Mouse (Mus musculus) heart, postnatal 0 days (tissue): ENCODE data around the gene Pkn3. TPM values are rescaled to one million over a fixed set of nuclear protein-coding genes. Genes with fewer than 3 reads are reported as not detected.
A peak's percentile ranks its signal among the peaks of the same experiment; 100 is the strongest.
"Not testable (repeated sequence)": the region's sequence is repeated elsewhere in the genome, so short reads cannot be mapped to it uniquely, and the experiment has no call there.

ENCODE experiments used
- ATAC-seq: fragments of 200-750 bp; cut with Nextera tagmentation; 2 replicates; pipeline ENCODE4 v1.8.0; 2017; ENCODE audit warnings: low read depth, moderate number of reproducible peaks, moderate library complexity; ENCODE audit not compliant: insufficient read depth
- DNase-seq: peaks from one replicate; pipeline ENCODE4 v3.0.0-alpha.2; 2016; ENCODE audit warnings: low spot score
- H3K27ac ChIP-seq: fragments of 300-500 bp; sonication (generic); 2 replicates; pipeline ENCODE4 v1.5.1; 2014; ENCODE audit warnings: low read depth, mild to moderate bottlenecking
- H3K27me3 ChIP-seq: fragments of 300-500 bp; sonication (generic); 2 replicates; pipeline ENCODE4 v1.6.1; 2014; ENCODE audit warnings: low read length, mixed read lengths; ENCODE audit not compliant: control insufficient read depth, insufficient read depth
- H3K36me3 ChIP-seq: fragments of 300-500 bp; sonication (generic); replicated peaks from 2 replicates; pipeline ENCODE4 v1.6.1; 2014; ENCODE audit warnings: low read length, mixed read lengths; ENCODE audit not compliant: control insufficient read depth, insufficient read depth
- H3K4me1 ChIP-seq: fragments of 300-500 bp; sonication (generic); 2 replicates; pipeline ENCODE4 v1.6.1; 2014; ENCODE audit warnings: antibody characterized with exemption; ENCODE audit not compliant: control insufficient read depth, insufficient read depth
- H3K4me2 ChIP-seq: fragments of 300-500 bp; sonication (generic); 2 replicates; pipeline ENCODE4 v1.6.1; 2014; ENCODE audit warnings: low read depth, mild to moderate bottlenecking, low read length, moderate library complexity
- H3K4me3 ChIP-seq: fragments of 300-500 bp; sonication (generic); 2 replicates; pipeline ENCODE4 v1.5.1; 2014; ENCODE audit warnings: low read depth, low read length
- H3K9ac ChIP-seq: fragments of 300-500 bp; sonication (generic); replicated peaks from 2 replicates; pipeline ENCODE4 v1.6.1; 2014; ENCODE audit warnings: low read depth, low read length, mixed read lengths
- H3K9me3 ChIP-seq: fragments of 300-500 bp; sonication (generic); replicated peaks from 2 replicates; pipeline ENCODE4 v1.6.1; 2016; ENCODE audit warnings: low read length; ENCODE audit not compliant: control insufficient read depth
- CTCF ChIP-seq: IDR thresholded peaks from 2 replicates; pipeline ENCODE4 v1.5.1; 2016; ENCODE audit warnings: antibody characterized with exemption, control low read depth, low read depth
- EP300 ChIP-seq: IDR thresholded peaks from 2 replicates; pipeline ENCODE4 v1.6.1; 2016; ENCODE audit warnings: antibody characterized with exemption, low read depth
- WGBS: fragments of 180-500 bp; shearing (Covaris S2); extraction: QIAGEN DNeasy Blood & Tissue Kit; methylation state at CpG from one replicate; pipeline ENCODE4 v1.1.7; 2014; 5-methylcytosine and 5-hydroxymethylcytosine counted together
- polyA plus RNA-seq: library from polyadenylated mRNA; unstranded; fragments of >200 nt; fragmentation: Nextera tagmentation; extraction: Ambion mirVana; gene quantifications from 2 replicates; pipeline ENCODE4 v1.2.1, GENCODE M21; 2015
- total RNA-seq: library from RNA; depleted of rRNA; stranded (reverse); fragments of >200 nt; gene quantifications from 2 replicates; pipeline ENCODE4 v1.2.3, GENCODE M21; 2014; ENCODE audit warnings: low replicate concordance

Gene Pkn3
- total and polyA plus RNA-seq, 2 experiments from 2014 or later: 5.7 to 18.9 TPM

GRCm38 (mm10) chr2:30130156-30130555, 52.7 kb downstream of the Pkn3 start:
- Histone ChIP-seq H3K9me3 (no peaks in the 10 kb centered on the region), H3K27me3 (no peaks in the 10 kb centered on the region), H3K4me2 (no peak overlapping the region), H3K4me3 (no peak overlapping the region), H3K9ac (no peak overlapping the region), H3K4me1 (peaks cover 17% of the 10 kb centered on the region), H3K36me3 (no peaks in the 10 kb centered on the region), H3K27ac (no peak overlapping the region)
- DNase-seq (no peak), ATAC-seq (no peak)
- WGBS: 79% methylated on average over 4 of the region's 4 CpGs
- TF ChIP-seq EP300: no peak
- no peak for TF ChIP-seq CTCF

- not testable (repeated sequence) for H3K9ac ChIP-seq, H3K27me3 ChIP-seq, H3K27ac ChIP-seq, H3K9me3 ChIP-seq, H3K36me3 ChIP-seq, H3K4me3 ChIP-seq, DNase-seq, ATAC-seq, H3K4me2 ChIP-seq
- H3K4me1 ChIP-seq: peaks cover 20% of the 10 kb centered on the region
- WGBS: 50% methylated on average over 5 of the region's 5 CpGs
These were observed 53.8 kb downstream of the Pkn3 start for GRCm38 (mm10) chr2:30131240-30131639.

GRCm38 (mm10) chr2:30132801-30133612, 55.5 kb downstream of the Pkn3 start:
- ATAC-seq: peak; percentile 49
- whole genome bisulfite sequencing: 11% methylated on average over 16 of the region's 16 CpGs
- Histone ChIP-seq H3K9ac (peak overlapping the region; percentile 45), H3K36me3 (peaks cover 9% of the 10 kb centered on the region), H3K4me1 (peaks cover 20% of the 10 kb centered on the region), H3K9me3 (no peaks in the 10 kb centered on the region), H3K27me3 (no peaks in the 10 kb centered on the region), H3K27ac (peak overlapping the region; percentile 85), H3K4me3 (peak overlapping the region; percentile 86), H3K4me2 (peak overlapping the region; percentile 95)
- TF ChIP-seq CTCF (no peak), EP300 (0 out of 2 replicates have a peak, but pooled peaks have one; percentile 21)
- peak; percentile 36 for DNase-seq

GRCm38 (mm10) chr2:30133613-30134377, 56.3 kb downstream of the Pkn3 start, which contains the start of gene Tbc1d13:
Gene Tbc1d13, plus strand, starts transcription at chr2:30133746.
- peak within 1 kb of the TSS; percentile 86 for H3K4me3 ChIP-seq
- peaks cover 16% of the 10 kb centered on the region for H3K36me3 ChIP-seq
- H3K4me1 ChIP-seq: peaks cover 20% of the 10 kb centered on the region
- ATAC-seq (peak; percentile 96), DNase-seq (peak; percentile 96)
- H3K27ac ChIP-seq: peak within 1 kb of the TSS; percentile 85
- H3K9me3 ChIP-seq: no peaks in the 10 kb centered on the region
- H3K9ac ChIP-seq: peak within 1 kb of the TSS; percentile 79
- H3K4me2 ChIP-seq: peak within 1 kb of the TSS; percentile 95
- TF ChIP-seq CTCF (no peak), EP300 (no peak; the same call in none of the 2 replicates)
- WGBS: under 1% methylated on average over 45 of the region's 46 CpGs
- H3K27me3 ChIP-seq: no peaks in the 10 kb centered on the region

GRCm38 (mm10) chr2:30134378-30134711, 56.9 kb downstream of the Pkn3 start:
- DNase-seq (no peak), ATAC-seq (no peak)
- WGBS: 18% methylated on average over 6 of the region's 6 CpGs
- TF ChIP-seq EP300: no peak
- TF ChIP-seq CTCF: no peak
- peaks cover 16% of the 10 kb centered on the region for H3K36me3 ChIP-seq
- H3K27ac ChIP-seq: peak overlapping the region; percentile 83
- peaks cover 20% of the 10 kb centered on the region for H3K4me1 ChIP-seq
- H3K9ac ChIP-seq: peak overlapping the region; percentile 79
- peak overlapping the region; percentile 95 for H3K4me2 ChIP-seq
- no peaks in the 10 kb centered on the region for H3K9me3 ChIP-seq
- peak overlapping the region; percentile 86 for H3K4me3 ChIP-seq
- no peaks in the 10 kb centered on the region for H3K27me3 ChIP-seq
